Mouse (Mus musculus) stomach, postnatal 0 days (tissue): ENCODE measurements around the gene Gm10563. TPM values are rescaled to one million over a fixed set of nuclear protein-coding genes. Genes with fewer than 3 reads are reported as not detected.

Source experiments
- ATAC-seq: fragments of 200-750 bp; cut with Nextera tagmentation; 2 replicates; pipeline ENCODE4 v1.8.0; 2017; ENCODE audit not compliant: low FRiP score, low TSS enrichment
- DNase-seq: peaks from one replicate; pipeline ENCODE4 v3.0.0-alpha.2; 2016; ENCODE audit warnings: low spot score
- H3K27ac ChIP-seq: fragments of 300-500 bp; sonication (generic); replicated peaks from 2 replicates; pipeline ENCODE4 v1.5.1; 2014; ENCODE audit warnings: mild to moderate bottlenecking, control low read depth
- H3K27me3 ChIP-seq: fragments of 300-500 bp; sonication (generic); 2 replicates; pipeline ENCODE4 v1.6.1; 2014; ENCODE audit warnings: low read length; ENCODE audit not compliant: control insufficient read depth, insufficient read depth
- H3K36me3 ChIP-seq: fragments of 300-500 bp; sonication (generic); 2 replicates; pipeline ENCODE4 v1.6.1; 2014; ENCODE audit warnings: low read length, mixed read lengths; ENCODE audit not compliant: control insufficient read depth, insufficient read depth
- H3K4me1 ChIP-seq: fragments of 300-500 bp; sonication (generic); replicated peaks from 2 replicates; pipeline ENCODE4 v1.6.1; 2014; ENCODE audit warnings: antibody characterized with exemption; ENCODE audit not compliant: control insufficient read depth, insufficient read depth
- H3K4me2 ChIP-seq: fragments of 300-500 bp; sonication (generic); replicated peaks from 2 replicates; pipeline ENCODE4 v1.6.1; 2014; ENCODE audit warnings: low read depth, mild to moderate bottlenecking, control low read depth, moderate library complexity
- H3K4me3 ChIP-seq: fragments of 300-500 bp; sonication (generic); 2 replicates; pipeline ENCODE4 v1.5.1; 2014; ENCODE audit warnings: low read depth, low read length, control low read depth
- H3K9ac ChIP-seq: fragments of 300-500 bp; sonication (generic); 2 replicates; pipeline ENCODE4 v1.6.1; 2014; ENCODE audit warnings: mild to moderate bottlenecking, low read length, control low read depth, mixed read lengths
- H3K9me3 ChIP-seq: fragments of 300-500 bp; sonication (generic); 2 replicates; pipeline ENCODE4 v1.6.1; 2016; ENCODE audit warnings: low read length; ENCODE audit not compliant: control insufficient read depth
- CTCF ChIP-seq: IDR thresholded peaks from 2 replicates; pipeline ENCODE4 v1.5.1; 2016; ENCODE audit warnings: antibody characterized with exemption, low read depth, mild to moderate bottlenecking, moderate library complexity
- EP300 ChIP-seq: optimal IDR thresholded peaks from 2 replicates; pipeline ENCODE3; 2016; ENCODE audit warnings: antibody characterized with exemption
- WGBS: fragments of 180-500 bp; shearing (Covaris S2); extraction: QIAGEN DNeasy Blood & Tissue Kit; methylation state at CpG from one replicate; pipeline ENCODE4 v1.1.7; 2014; 5-methylcytosine and 5-hydroxymethylcytosine counted together
- polyA plus RNA-seq: library from polyadenylated mRNA; unstranded; fragments of >200 nt; fragmentation: Nextera tagmentation; extraction: Ambion mirVana; gene quantifications from 2 replicates; pipeline ENCODE4 v1.2.1, GENCODE M21; 2015

Gm10563 gene
- polyA plus RNA-seq, 1 experiment from 2014 or later: not detected

DNA sequence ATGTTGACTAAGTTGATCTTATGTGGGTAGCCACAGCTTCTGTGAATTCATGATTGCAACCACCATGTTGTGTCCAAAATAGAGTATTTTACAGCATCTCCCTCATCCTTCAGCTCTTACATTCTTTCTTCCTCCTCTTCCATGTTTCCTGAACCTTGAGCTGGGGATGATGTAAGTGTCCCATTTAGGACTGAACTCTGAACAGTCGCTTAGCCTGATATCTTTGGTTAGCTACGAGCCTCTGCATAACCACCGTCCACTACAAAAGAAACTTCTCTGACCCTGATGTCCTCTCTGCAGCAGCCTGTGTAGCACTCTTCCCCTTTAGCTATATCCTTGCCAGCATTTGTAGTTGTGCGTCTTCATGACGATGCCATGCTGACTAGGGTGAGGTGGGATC lies 513 bp upstream of the Gm10563 start:
- H3K36me3 ChIP-seq: peaks cover 44% of the 10 kb centered on the region
- no peak overlapping the region for H3K4me3 ChIP-seq
- ATAC-seq (no peak), DNase-seq (no peak)
- no peak overlapping the region for H3K4me2 ChIP-seq
- H3K27ac ChIP-seq: no peak overlapping the region
- no peaks in the 10 kb centered on the region for H3K9me3 ChIP-seq
- no peak overlapping the region for H3K9ac ChIP-seq
- WGBS: 92% methylated on average over 5 of the region's 5 CpGs
- no peak for TF ChIP-seq CTCF
- TF ChIP-seq EP300: no peak
- no peaks in the 10 kb centered on the region for H3K27me3 ChIP-seq
- no peaks in the 10 kb centered on the region for H3K4me1 ChIP-seq

- no peaks in the 10 kb centered on the region for H3K27me3 ChIP-seq
- no peak overlapping the region for H3K9ac ChIP-seq
- DNase-seq (no peak), ATAC-seq (peak; percentile 48; the same call in 1 of the 2 replicates)
- H3K27ac ChIP-seq: no peak overlapping the region
- TF ChIP-seq EP300: no peak
- no peak for TF ChIP-seq CTCF
- H3K9me3 ChIP-seq: no peaks in the 10 kb centered on the region
- no peak overlapping the region for H3K4me3 ChIP-seq
- WGBS: 84% methylated on average over 1 of the region's 1 CpGs
- no peaks in the 10 kb centered on the region for H3K4me1 ChIP-seq
- H3K36me3 ChIP-seq: peaks cover 39% of the 10 kb centered on the region
- H3K4me2 ChIP-seq: no peak overlapping the region
Measured at GRCm38 (mm10) chr4:155643531-155643930, 1.7 kb downstream of the Gm10563 start.

DNA sequence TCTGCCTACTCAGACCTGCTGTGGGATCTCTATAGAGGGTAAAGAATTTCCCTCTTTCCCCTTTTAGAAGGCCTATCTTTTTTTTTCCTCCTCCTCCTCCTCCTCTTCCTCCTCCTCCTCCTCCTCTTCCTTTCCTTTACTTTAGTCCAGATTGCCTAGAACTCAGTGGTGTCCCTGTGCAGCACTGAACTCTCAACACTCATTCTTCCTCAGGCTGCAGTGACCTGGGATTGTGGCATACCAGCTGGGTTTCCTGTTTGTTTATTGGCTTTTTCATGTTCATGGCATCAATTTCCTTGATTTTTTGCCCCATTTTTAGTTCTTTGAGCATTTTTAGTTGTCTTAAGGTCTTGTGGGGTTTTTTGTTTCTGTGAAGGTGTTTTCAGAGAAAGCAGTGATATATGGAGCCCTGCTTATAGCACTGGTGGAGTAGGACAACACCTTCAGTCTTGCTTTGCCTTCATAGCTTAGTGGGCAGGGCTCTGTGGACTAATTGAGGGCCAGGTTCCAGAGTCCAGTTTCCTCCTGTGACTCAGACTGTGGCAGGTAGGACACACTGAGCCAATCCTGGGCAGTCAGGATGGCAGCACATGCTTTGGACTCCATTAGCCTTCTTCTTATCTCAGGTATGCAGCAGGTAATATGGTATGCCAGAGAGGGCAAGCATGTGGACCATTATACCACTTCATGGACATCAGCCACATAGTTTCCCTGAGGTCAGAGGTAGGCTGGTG lies 9.3 kb downstream of the Gm10563 start:
- Histone ChIP-seq H3K27ac (peak overlapping the region; percentile 58), H3K4me2 (no peak overlapping the region), H3K27me3 (no peaks in the 10 kb centered on the region), H3K9me3 (no peaks in the 10 kb centered on the region), H3K9ac (no peak overlapping the region), H3K4me1 (no peaks in the 10 kb centered on the region), H3K4me3 (no peak overlapping the region), H3K36me3 (peaks cover 40% of the 10 kb centered on the region)
- peak; percentile 68 for DNase-seq
- no peak for TF ChIP-seq CTCF
- TF ChIP-seq EP300: no peak
- ATAC-seq: peak; percentile 99

DNA sequence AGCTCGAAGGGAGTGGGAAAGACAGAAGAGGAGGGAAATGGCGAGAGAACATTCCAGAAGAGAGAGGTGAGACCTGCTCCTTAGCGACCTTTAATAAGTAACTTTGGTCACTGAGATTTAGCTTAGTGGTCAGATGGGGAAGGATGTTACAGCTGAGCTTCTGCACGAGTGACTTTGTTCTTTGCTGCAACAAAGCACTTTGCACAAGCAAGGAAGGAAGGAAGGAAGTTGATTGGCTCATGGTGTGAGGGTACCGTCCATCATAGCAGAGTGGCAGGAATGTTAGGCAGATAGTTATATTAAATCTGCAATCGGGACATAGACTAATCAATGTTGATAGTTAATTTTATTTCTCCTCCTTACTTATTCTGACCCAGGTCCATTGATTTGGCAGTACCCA lies 14.9 kb downstream of the Gm10563 start:
- Histone ChIP-seq H3K9me3 (no peaks in the 10 kb centered on the region), H3K4me1 (no peaks in the 10 kb centered on the region), H3K27me3 (no peaks in the 10 kb centered on the region), H3K27ac (no peak overlapping the region), H3K36me3 (peaks cover 18% of the 10 kb centered on the region), H3K4me3 (no peak overlapping the region), H3K9ac (no peak overlapping the region), H3K4me2 (no peak overlapping the region)
- ATAC-seq (no peak), DNase-seq (no peak)
- 86% methylated on average over 6 of the region's 6 CpGs for whole genome bisulfite sequencing
- no peak for TF ChIP-seq EP300
- TF ChIP-seq CTCF: no peak

- Histone ChIP-seq H3K4me1 (0 out of 2 replicates have a peak, but pooled peaks cover 2% of the 10 kb centered on the region), H3K27ac (peak within 1 kb of the TSS; percentile 92), H3K4me3 (peak within 1 kb of the TSS; percentile 96), H3K9ac (peak within 1 kb of the TSS; percentile 89), H3K27me3 (no peaks in the 10 kb centered on the region), H3K36me3 (peaks cover 8% of the 10 kb centered on the region; the same call in 1 of the 2 replicates), H3K4me2 (peak within 1 kb of the TSS; percentile 85), H3K9me3 (no peaks in the 10 kb centered on the region)
- DNase-seq (peak; percentile 97), ATAC-seq (peak; percentile 100)
- WGBS: under 1% methylated on average over 82 of the region's 84 CpGs
- TF ChIP-seq EP300 (peak; percentile 43), CTCF (no peak; the same call in 1 of the 2 replicates)
Measured at GRCm38 (mm10) chr4:155624338-155625291, 20.6 kb downstream of the Gm10563 start, which contains the start of gene Cdk11b. Cdk11b (plus strand) TSS chr4:155624854.
